8 mouse cellular contexts compared by ENCODE assay signal in genomic region chr3:107758638-107759037, GRCm38 (mm10). TPM values are rescaled to one million over a fixed set of nuclear protein-coding genes. Genes with fewer than 3 reads are reported as not detected.
A peak's percentile ranks its signal among the peaks of the same experiment; 100 is the strongest.
DNase-seq lines count a peak whose midpoint lies in the region; ATAC-seq and TF ChIP-seq lines count a peak whose summit lies in the region.

No protein-coding gene starts in this region.

- no peaks in the 10 kb centered on the region for H3K9me3 ChIP-seq in hindbrain, embryonic 15.5 days
- H3K9me3 ChIP-seq in midbrain, embryonic 13.5 days = no peaks in the 10 kb centered on the region

- no peak for TF ChIP-seq POLR2A in thymus, adult 2 months (IDR thresholded peaks at IDR 0.05; ENCODE audit: control insufficient read depth, extremely low read depth, insufficient read depth, low read length, poor library complexity)

- H3K36me3 ChIP-seq in hindbrain, embryonic 15.5 days = no peaks in the 10 kb centered on the region
- H3K36me3 ChIP-seq in midbrain, embryonic 13.5 days = no peaks in the 10 kb centered on the region
- H3K36me3 ChIP-seq in thymus, adult 2 months (ENCODE audit: control insufficient read depth, insufficient read depth, low read length) = no peaks in the 10 kb centered on the region

- 0 out of 2 replicates have a peak, but pooled peaks have one; percentile 16 for ATAC-seq in hindbrain, embryonic 15.5 days (ENCODE audit: low FRiP score, low read depth)
- ATAC-seq in midbrain, embryonic 13.5 days = no peak

- no peak overlapping the region for H3K27ac ChIP-seq in hindbrain, embryonic 15.5 days (replicated peaks)
- no peak overlapping the region for H3K27ac ChIP-seq in midbrain, embryonic 13.5 days
- no peak overlapping the region for H3K27ac ChIP-seq in thymus, adult 2 months (ENCODE audit: control insufficient read depth, insufficient read depth, low read length)

- WGBS in hindbrain, embryonic 15.5 days = 31% methylated on average over 3 of the region's 3 CpGs
- 28% methylated on average over 3 of the region's 3 CpGs for WGBS in midbrain, embryonic 13.5 days
- WGBS in thymus, adult 2 months = 40% methylated on average over 3 of the region's 3 CpGs

- no peaks in the 10 kb centered on the region for H3K27me3 ChIP-seq in hindbrain, embryonic 15.5 days
- no peaks in the 10 kb centered on the region for H3K27me3 ChIP-seq in midbrain, embryonic 13.5 days
- H3K27me3 ChIP-seq in thymus, adult 2 months (ENCODE audit: control insufficient read depth, insufficient read depth, low read length) = peaks cover 8% of the 10 kb centered on the region

- no peak for TF ChIP-seq CTCF in thymus, adult 2 months (IDR thresholded peaks at IDR 0.05; ENCODE audit: borderline replicate concordance, control insufficient read depth, extremely low read depth, insufficient read depth, low read length, poor library complexity)

- peaks cover 34% of the 10 kb centered on the region for H3K4me1 ChIP-seq in hindbrain, embryonic 15.5 days (replicated peaks)
- H3K4me1 ChIP-seq in midbrain, embryonic 13.5 days (replicated peaks) = peaks cover 38% of the 10 kb centered on the region
- H3K4me1 ChIP-seq in thymus, adult 2 months (replicated peaks; ENCODE audit: control insufficient read depth, insufficient read depth, low read length) = peaks cover 7% of the 10 kb centered on the region; the same call in 1 of the 2 replicates

- 0 out of 2 replicates have a peak overlapping the region, but pooled peaks have one; percentile 1 for H3K9ac ChIP-seq in hindbrain, embryonic 15.5 days
- peak overlapping the region; percentile 82; the same call in 1 of the 2 replicates for H3K9ac ChIP-seq in midbrain, embryonic 13.5 days (replicated peaks)

- H3K4me3 ChIP-seq in hindbrain, embryonic 15.5 days = peak overlapping the region; percentile 47
- peak overlapping the region; percentile 65 for H3K4me3 ChIP-seq in midbrain, embryonic 13.5 days (replicated peaks)
- no peak overlapping the region for H3K4me3 ChIP-seq in thymus, adult 2 months (ENCODE audit: control insufficient read depth, insufficient read depth, low read length)

- peak overlapping the region; percentile 94 for H3K4me2 ChIP-seq in hindbrain, embryonic 15.5 days
- peak overlapping the region; percentile 97 for H3K4me2 ChIP-seq in midbrain, embryonic 13.5 days (replicated peaks)

- DNase-seq in cerebellum, adult 9-11 months = peak; percentile 37
- DNase-seq in cerebellum, adult 11 months = no peak
- DNase-seq in urinary bladder, postnatal 14 days (ENCODE audit: low spot score) = peak; percentile 38
- no peak for DNase-seq in urinary bladder, adult 2 months (ENCODE audit: low spot score)
- no peak for DNase-seq in thymus, adult 2 months
- DNase-seq in T-cell, adult 2 months (ENCODE audit: low spot score) = no peak

RNA-seq across cellular contexts. Expression of gene Csf1, which starts 1.6 kb away (rescaled TPM):
- 33.2 and 34.9 TPM in 2 replicates for polyA plus RNA-seq in urinary bladder, adult 2 months (2012; rRNA removed)
- 7.9 and 8.3 TPM in 2 replicates for polyA plus RNA-seq in hindbrain, embryonic 15.5 days (2015; fragmentation: Nextera tagmentation; extraction: Ambion mirVana)
- 4.9 and 5.3 TPM in 2 replicates for polyA plus RNA-seq in midbrain, embryonic 13.5 days (2015; fragmentation: Nextera tagmentation; extraction: Ambion mirVana)
- 10.7 and 12.5 TPM in 2 replicates for polyA plus RNA-seq in thymus, adult 2 months (2012; rRNA removed)

Comparison
In these comparisons a context has a peak if more than half of its experiments do, and no peak if none do; other contexts are left out.
1. DNase-seq: peak in cerebellum, adult 9-11 months (single experiment) and urinary bladder, postnatal 14 days (single experiment); none in cerebellum, adult 11 months (single experiment), urinary bladder, adult 2 months (single experiment), thymus, adult 2 months (single experiment) and T-cell, adult 2 months (single experiment).